Mouse (Mus musculus): ENCODE results near the gene Tspan15. TPM values are rescaled to one million over a fixed set of nuclear protein-coding genes. Genes with fewer than 3 reads are reported as not detected.
A peak's percentile ranks its signal among the peaks of the same experiment; 100 is the strongest.

Tspan15 gene
- polyA plus RNA-seq, 1 experiment from 2014 or later: 36.0 TPM

- ATAC-seq (ENCODE audit: low FRiP score, low TSS enrichment): no peak
- no peak overlapping the region for H3K4me2 ChIP-seq (replicated peaks; ENCODE audit: low read depth, low read length)
- WGBS: 86% methylated on average over 5 of the region's 5 CpGs
Observed at GRCm38 (mm10) chr10:62258298-62258697, 27.2 kb upstream of the Tspan15 start.

DNA sequence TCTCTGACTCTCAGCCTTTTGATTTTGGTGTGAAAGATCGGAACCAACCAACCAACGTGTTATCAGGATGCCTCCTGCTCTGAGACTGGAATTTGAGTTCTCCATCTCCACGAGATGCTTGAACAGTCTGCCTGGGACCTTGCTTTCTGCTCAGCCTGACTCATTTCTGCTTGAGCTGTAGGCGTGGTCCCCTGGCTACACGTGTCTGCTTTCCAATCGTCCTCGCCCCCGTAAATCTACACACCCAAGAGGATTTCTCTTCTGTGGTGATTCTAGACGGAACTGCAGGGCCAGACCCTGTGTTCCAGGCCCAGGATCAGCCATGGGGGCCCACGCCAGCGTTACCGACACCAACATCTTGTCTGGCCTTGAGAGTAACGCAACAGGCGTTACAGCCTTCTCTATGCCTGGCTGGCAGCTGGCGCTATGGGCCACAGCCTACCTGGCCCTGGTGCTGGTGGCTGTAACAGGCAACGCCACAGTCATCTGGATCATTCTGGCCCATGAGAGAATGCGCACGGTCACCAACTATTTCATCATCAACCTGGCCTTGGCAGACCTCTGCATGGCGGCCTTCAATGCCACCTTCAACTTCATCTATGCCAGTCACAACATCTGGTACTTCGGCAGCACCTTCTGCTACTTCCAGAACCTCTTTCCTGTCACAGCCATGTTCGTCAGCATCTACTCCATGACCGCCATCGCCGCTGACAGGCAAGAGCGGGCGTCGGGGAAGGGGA lies 21.6 kb upstream of the Tspan15 start:
- no peak for ATAC-seq (ENCODE audit: low FRiP score, low TSS enrichment)
- Histone ChIP-seq H3K9me3 (ENCODE audit: control insufficient read depth, low read length) (no peaks in the 10 kb centered on the region), H3K27me3 (ENCODE audit: control insufficient read depth, insufficient read depth, low read length) (no peaks in the 10 kb centered on the region), H3K4me2 (replicated peaks; ENCODE audit: low read depth, low read length) (no peak overlapping the region), H3K4me1 (ENCODE audit: control insufficient read depth, insufficient read depth, low read length) (peaks cover 1% of the 10 kb centered on the region; the same call in 1 of the 2 replicates), H3K27ac (ENCODE audit: low read depth, low read length) (no peak overlapping the region), H3K9ac (ENCODE audit: low read depth, low read length) (no peak overlapping the region), H3K36me3 (ENCODE audit: control insufficient read depth, insufficient read depth, low read length) (no peaks in the 10 kb centered on the region), H3K4me3 (ENCODE audit: low read length) (no peak overlapping the region)
- 83% methylated on average over 27 of the region's 27 CpGs for WGBS

More at GRCm38 (mm10) chr10:62258298-62258697, 27.2 kb upstream of the Tspan15 start:
- Histone ChIP-seq H3K9me3 (ENCODE audit: control insufficient read depth, low read length) (no peaks in the 10 kb centered on the region), H3K9ac (ENCODE audit: low read depth, low read length) (no peak overlapping the region), H3K4me3 (ENCODE audit: low read length) (no peak overlapping the region), H3K4me1 (ENCODE audit: control insufficient read depth, insufficient read depth, low read length) (0 out of 2 replicates have a peak, but pooled peaks cover 4% of the 10 kb centered on the region), H3K27ac (ENCODE audit: low read depth, low read length) (no peak overlapping the region), H3K36me3 (ENCODE audit: control insufficient read depth, insufficient read depth, low read length) (no peaks in the 10 kb centered on the region), H3K27me3 (ENCODE audit: control insufficient read depth, insufficient read depth, low read length) (no peaks in the 10 kb centered on the region)

DNA sequence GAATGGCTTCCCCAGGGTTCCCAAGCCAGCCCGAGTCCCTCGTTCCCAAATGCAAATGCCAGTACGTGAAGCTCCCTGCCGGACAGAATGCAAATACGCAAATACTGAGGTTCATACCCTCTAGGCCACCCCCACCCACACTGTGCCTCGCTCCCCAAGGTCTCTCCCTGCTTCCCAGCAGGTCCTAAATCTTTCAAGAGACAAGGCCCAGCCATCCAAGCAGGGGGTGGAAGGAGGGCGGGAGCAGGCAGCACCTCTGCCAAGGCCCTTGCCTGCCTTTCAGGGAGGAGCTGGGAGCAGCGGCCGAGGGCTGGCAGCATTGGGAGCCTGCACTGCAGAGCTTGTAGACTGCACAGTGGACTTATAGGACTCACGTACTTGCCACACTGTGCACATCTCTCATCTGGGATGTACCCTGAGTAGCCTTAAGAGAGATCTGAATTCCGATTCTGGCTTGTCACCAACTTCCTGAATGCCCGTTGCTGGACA lies 21.0 kb upstream of the Tspan15 start, which contains the start of gene Tacr2:
TSS of gene Tacr2 (plus strand) at position 439 of the 489 bp plus-strand sequence.
- no peak within 1 kb of the TSS for H3K9ac ChIP-seq (ENCODE audit: low read depth, low read length)
- no peak within 1 kb of the TSS for H3K4me3 ChIP-seq (ENCODE audit: low read length)
- H3K4me2 ChIP-seq (replicated peaks; ENCODE audit: low read depth, low read length): no peak within 1 kb of the TSS
- no peak within 1 kb of the TSS for H3K27ac ChIP-seq (ENCODE audit: low read depth, low read length)
- H3K4me1 ChIP-seq (ENCODE audit: control insufficient read depth, insufficient read depth, low read length): peaks cover 6% of the 10 kb centered on the region; the same call in 1 of the 2 replicates
- H3K36me3 ChIP-seq (ENCODE audit: control insufficient read depth, insufficient read depth, low read length): no peaks in the 10 kb centered on the region
- H3K27me3 ChIP-seq (ENCODE audit: control insufficient read depth, insufficient read depth, low read length): no peaks in the 10 kb centered on the region
- H3K9me3 ChIP-seq (ENCODE audit: control insufficient read depth, low read length): no peaks in the 10 kb centered on the region
- no peak for ATAC-seq (ENCODE audit: low FRiP score, low TSS enrichment)
- 50% methylated on average over 12 of the region's 12 CpGs for WGBS

GRCm38 (mm10) chr10:62247815-62248214 lies 16.8 kb upstream of the Tspan15 start:
- H3K27ac ChIP-seq (ENCODE audit: low read depth, low read length): no peak overlapping the region
- no peak overlapping the region for H3K4me3 ChIP-seq (ENCODE audit: low read length)
- ATAC-seq (ENCODE audit: low FRiP score, low TSS enrichment): no peak
- H3K4me2 ChIP-seq (replicated peaks; ENCODE audit: low read depth, low read length): no peak overlapping the region
- no peaks in the 10 kb centered on the region for H3K27me3 ChIP-seq (ENCODE audit: control insufficient read depth, insufficient read depth, low read length)
- no peak overlapping the region for H3K9ac ChIP-seq (ENCODE audit: low read depth, low read length)
- no peaks in the 10 kb centered on the region for H3K36me3 ChIP-seq (ENCODE audit: control insufficient read depth, insufficient read depth, low read length)
- H3K9me3 ChIP-seq (ENCODE audit: control insufficient read depth, low read length): no peaks in the 10 kb centered on the region
- WGBS: 30% methylated on average over 8 of the region's 8 CpGs
- peaks cover 6% of the 10 kb centered on the region; the same call in 1 of the 2 replicates for H3K4me1 ChIP-seq (ENCODE audit: control insufficient read depth, insufficient read depth, low read length)

GRCm38 (mm10) chr10:62247156-62247555 lies 16.1 kb upstream of the Tspan15 start:
- no peak overlapping the region for H3K4me2 ChIP-seq (replicated peaks; ENCODE audit: low read depth, low read length)
- no peak for ATAC-seq (ENCODE audit: low FRiP score, low TSS enrichment)
- no peaks in the 10 kb centered on the region for H3K9me3 ChIP-seq (ENCODE audit: control insufficient read depth, low read length)
- no peak overlapping the region for H3K4me3 ChIP-seq (ENCODE audit: low read length)
- H3K9ac ChIP-seq (ENCODE audit: low read depth, low read length): no peak overlapping the region
- H3K4me1 ChIP-seq (ENCODE audit: control insufficient read depth, insufficient read depth, low read length): peaks cover 6% of the 10 kb centered on the region; the same call in 1 of the 2 replicates
- no peaks in the 10 kb centered on the region for H3K36me3 ChIP-seq (ENCODE audit: control insufficient read depth, insufficient read depth, low read length)
- H3K27ac ChIP-seq (ENCODE audit: low read depth, low read length): no peak overlapping the region
- 62% methylated on average over 3 of the region's 3 CpGs for WGBS
- no peaks in the 10 kb centered on the region for H3K27me3 ChIP-seq (ENCODE audit: control insufficient read depth, insufficient read depth, low read length)

GRCm38 (mm10) chr10:62244067-62244466 lies 13.0 kb upstream of the Tspan15 start:
- Histone ChIP-seq H3K27me3 (ENCODE audit: control insufficient read depth, insufficient read depth, low read length) (no peaks in the 10 kb centered on the region), H3K4me1 (ENCODE audit: control insufficient read depth, insufficient read depth, low read length) (peaks cover 16% of the 10 kb centered on the region), H3K36me3 (ENCODE audit: control insufficient read depth, insufficient read depth, low read length) (no peaks in the 10 kb centered on the region), H3K27ac (ENCODE audit: low read depth, low read length) (no peak overlapping the region), H3K4me3 (ENCODE audit: low read length) (no peak overlapping the region), H3K9me3 (ENCODE audit: control insufficient read depth, low read length) (no peaks in the 10 kb centered on the region), H3K4me2 (replicated peaks; ENCODE audit: low read depth, low read length) (no peak overlapping the region), H3K9ac (ENCODE audit: low read depth, low read length) (no peak overlapping the region)
- 92% methylated on average over 9 of the region's 9 CpGs for WGBS
- ATAC-seq (ENCODE audit: low FRiP score, low TSS enrichment): no peak

DNA sequence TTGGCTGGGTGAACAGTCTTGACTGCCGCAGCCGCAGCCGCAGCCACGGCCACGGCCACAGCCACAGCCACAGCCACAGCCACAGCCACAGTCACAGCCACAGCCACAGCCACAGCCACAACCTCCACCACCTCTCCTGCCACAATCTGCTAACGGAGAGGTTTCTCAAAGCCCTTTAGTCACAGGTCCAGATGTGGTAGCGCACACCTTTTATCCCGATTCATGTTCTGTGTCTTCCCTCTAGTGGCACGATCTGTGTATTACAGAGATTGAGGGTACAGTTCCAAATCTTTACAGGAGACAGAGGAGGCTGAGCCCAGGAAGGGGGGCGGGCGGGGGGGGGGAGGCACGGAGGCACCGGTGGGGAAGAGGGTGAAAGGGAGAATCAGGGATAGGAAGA lies 11.8 kb upstream of the Tspan15 start:
- no peaks in the 10 kb centered on the region for H3K36me3 ChIP-seq (ENCODE audit: control insufficient read depth, insufficient read depth, low read length)
- H3K27me3 ChIP-seq (ENCODE audit: control insufficient read depth, insufficient read depth, low read length): no peaks in the 10 kb centered on the region
- no peak overlapping the region for H3K4me2 ChIP-seq (replicated peaks; ENCODE audit: low read depth, low read length)
- H3K4me3 ChIP-seq (ENCODE audit: low read length): no peak overlapping the region
- WGBS: 58% methylated on average over 13 of the region's 13 CpGs
- ATAC-seq (ENCODE audit: low FRiP score, low TSS enrichment): peak; percentile 22; the same call in 1 of the 2 replicates
- peaks cover 19% of the 10 kb centered on the region for H3K4me1 ChIP-seq (ENCODE audit: control insufficient read depth, insufficient read depth, low read length)
- H3K9me3 ChIP-seq (ENCODE audit: control insufficient read depth, low read length): no peaks in the 10 kb centered on the region
- H3K27ac ChIP-seq (ENCODE audit: low read depth, low read length): no peak overlapping the region
- H3K9ac ChIP-seq (ENCODE audit: low read depth, low read length): no peak overlapping the region

DNA sequence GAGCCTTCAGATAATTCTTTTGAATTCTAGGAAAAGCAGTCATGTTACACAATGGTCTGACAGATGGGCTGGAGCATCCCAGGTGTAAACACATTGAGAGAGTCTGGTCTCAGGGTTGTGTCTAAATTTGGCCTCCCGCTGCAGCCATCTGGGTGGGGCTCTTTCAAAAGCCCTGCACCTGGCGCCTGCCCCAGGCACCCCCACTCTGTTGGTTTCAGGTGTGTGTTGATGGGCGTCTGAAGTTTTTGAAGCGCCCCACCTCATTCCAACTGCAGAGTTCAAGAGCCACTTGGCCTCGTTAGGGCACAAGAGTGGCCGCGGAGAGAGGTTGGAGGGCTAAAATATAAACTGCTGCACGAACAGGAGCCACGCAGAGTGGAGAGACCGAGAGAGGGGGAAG lies 11.3 kb upstream of the Tspan15 start:
- Histone ChIP-seq H3K4me2 (replicated peaks; ENCODE audit: low read depth, low read length) (no peak overlapping the region), H3K9me3 (ENCODE audit: control insufficient read depth, low read length) (no peaks in the 10 kb centered on the region), H3K36me3 (ENCODE audit: control insufficient read depth, insufficient read depth, low read length) (no peaks in the 10 kb centered on the region), H3K9ac (ENCODE audit: low read depth, low read length) (no peak overlapping the region), H3K27me3 (ENCODE audit: control insufficient read depth, insufficient read depth, low read length) (no peaks in the 10 kb centered on the region), H3K27ac (ENCODE audit: low read depth, low read length) (no peak overlapping the region), H3K4me1 (ENCODE audit: control insufficient read depth, insufficient read depth, low read length) (peaks cover 15% of the 10 kb centered on the region), H3K4me3 (ENCODE audit: low read length) (no peak overlapping the region)
- no peak for ATAC-seq (ENCODE audit: low FRiP score, low TSS enrichment)
- 86% methylated on average over 10 of the region's 10 CpGs for WGBS

DNA sequence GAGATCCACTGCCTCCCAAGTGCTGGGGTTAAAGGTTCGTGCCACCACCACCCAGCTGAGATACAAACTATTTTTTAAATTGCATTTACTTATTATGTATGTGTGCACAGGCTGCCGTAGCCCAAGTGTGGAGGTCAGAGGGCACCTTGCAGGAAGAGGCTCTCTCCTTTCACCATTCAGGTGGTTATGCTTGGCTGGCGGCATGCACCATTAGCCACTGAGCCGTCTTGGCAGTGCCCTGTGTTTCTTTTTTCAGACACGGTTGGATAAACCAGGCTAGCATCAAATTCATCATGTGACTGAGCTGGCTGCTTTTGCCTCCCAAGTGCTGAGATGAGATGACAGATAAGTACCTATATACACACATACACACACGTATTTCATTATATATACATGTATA lies 8.2 kb upstream of the Tspan15 start:
- WGBS: 25% methylated on average over 6 of the region's 6 CpGs
- peak; percentile 85 for ATAC-seq (ENCODE audit: low FRiP score, low TSS enrichment)
- peaks cover 13% of the 10 kb centered on the region for H3K4me1 ChIP-seq (ENCODE audit: control insufficient read depth, insufficient read depth, low read length)

More for the DNA sequence above, 8.2 kb upstream of the Tspan15 start:
- no peaks in the 10 kb centered on the region for H3K9me3 ChIP-seq (ENCODE audit: control insufficient read depth, low read length)
- H3K4me2 ChIP-seq (replicated peaks; ENCODE audit: low read depth, low read length): no peak overlapping the region
- H3K9ac ChIP-seq (ENCODE audit: low read depth, low read length): no peak overlapping the region
- H3K4me3 ChIP-seq (ENCODE audit: low read length): no peak overlapping the region
- H3K27me3 ChIP-seq (ENCODE audit: control insufficient read depth, insufficient read depth, low read length): no peaks in the 10 kb centered on the region
- peak overlapping the region; percentile 11; the same call in 1 of the 2 replicates for H3K27ac ChIP-seq (ENCODE audit: low read depth, low read length)
- H3K36me3 ChIP-seq (ENCODE audit: control insufficient read depth, insufficient read depth, low read length): no peaks in the 10 kb centered on the region
